Mouse (Mus musculus) hindbrain, embryonic 11.5 days (tissue): ENCODE data around the gene Alkbh4. TPM values are rescaled to one million over a fixed set of nuclear protein-coding genes. Genes with fewer than 3 reads are reported as not detected.

Source experiments
- ATAC-seq: fragments of 200-750 bp; cut with Nextera tagmentation; 2 replicates; pipeline ENCODE4 v1.8.0; 2017; ENCODE audit warnings: mild to moderate bottlenecking, moderate TSS enrichment, moderate library complexity; ENCODE audit not compliant: low FRiP score
- DNase-seq: peaks from one replicate; pipeline ENCODE4 v3.0.0-alpha.2; 2015; ENCODE audit warnings: low spot score
- H3K27ac ChIP-seq: fragments of 300-500 bp; sonication (generic); 2 replicates; pipeline ENCODE4 v1.5.1; 2014; ENCODE audit warnings: mild to moderate bottlenecking, low read depth, low read length
- H3K27me3 ChIP-seq: fragments of 300-500 bp; sonication (generic); 2 replicates; pipeline ENCODE4 v1.6.1; 2014; ENCODE audit warnings: mild to moderate bottlenecking, low read length, moderate library complexity, mixed read lengths; ENCODE audit not compliant: control insufficient read depth, insufficient read depth
- H3K36me3 ChIP-seq: fragments of 300-500 bp; sonication (generic); 2 replicates; pipeline ENCODE4 v1.6.1; 2014; ENCODE audit warnings: mild to moderate bottlenecking, low read length, moderate library complexity, mixed read lengths; ENCODE audit not compliant: control insufficient read depth, insufficient read depth
- H3K4me1 ChIP-seq: fragments of 300-500 bp; sonication (generic); replicated peaks from 2 replicates; pipeline ENCODE4 v1.6.1; 2014; ENCODE audit warnings: low read length, mixed read lengths; ENCODE audit not compliant: control insufficient read depth, insufficient read depth
- H3K4me2 ChIP-seq: fragments of 300-500 bp; sonication (generic); replicated peaks from 2 replicates; pipeline ENCODE4 v1.6.1; 2014; ENCODE audit warnings: mild to moderate bottlenecking, low read depth, low read length
- H3K4me3 ChIP-seq: fragments of 300-500 bp; sonication (generic); 2 replicates; pipeline ENCODE4 v1.5.1; 2014; ENCODE audit warnings: low read depth, low read length
- H3K9ac ChIP-seq: fragments of 300-500 bp; sonication (generic); 2 replicates; pipeline ENCODE4 v1.6.1; 2014; ENCODE audit warnings: low read depth, low read length
- H3K9me3 ChIP-seq: fragments of 300-500 bp; sonication (generic); 2 replicates; pipeline ENCODE4 v1.6.1; 2016; ENCODE audit warnings: low read length; ENCODE audit not compliant: control insufficient read depth
- WGBS: fragments of 180-500 bp; shearing (Covaris S2); extraction: QIAGEN DNeasy Blood & Tissue Kit; methylation state at CpG from one replicate; pipeline ENCODE4 v1.1.7; 2014; 5-methylcytosine and 5-hydroxymethylcytosine counted together
- polyA plus RNA-seq: library from polyadenylated mRNA; unstranded; fragments of >200 nt; fragmentation: Nextera tagmentation; extraction: Ambion mirVana; gene quantifications from 2 replicates; pipeline ENCODE4 v1.2.1, GENCODE M21; 2014

Gene Alkbh4
- polyA plus RNA-seq, 1 experiment from 2014 or later: 18.8 TPM

- no peaks in the 10 kb centered on the region for H3K9me3 ChIP-seq
- peak overlapping the region; percentile 34 for H3K4me3 ChIP-seq
- ATAC-seq (no peak), DNase-seq (peak; percentile 57)
- 15% methylated on average over 15 of the region's 15 CpGs for WGBS
- no peaks in the 10 kb centered on the region for H3K36me3 ChIP-seq
- H3K27ac ChIP-seq: peak overlapping the region; percentile 31; the same call in 1 of the 2 replicates
- H3K4me1 ChIP-seq: 0 out of 2 replicates have a peak, but pooled peaks cover 3% of the 10 kb centered on the region
- no peaks in the 10 kb centered on the region; the same call in 1 of the 2 replicates for H3K27me3 ChIP-seq
- H3K9ac ChIP-seq: peak overlapping the region; percentile 64
- peak overlapping the region; percentile 82 for H3K4me2 ChIP-seq
These were observed 33.9 kb downstream of the Alkbh4 start for GRCm38 (mm10) chr5:136169626-136170511.

- Histone ChIP-seq H3K36me3 (no peaks in the 10 kb centered on the region), H3K27me3 (no peaks in the 10 kb centered on the region; the same call in 1 of the 2 replicates), H3K9ac (peak within 1 kb of the TSS; percentile 64), H3K4me2 (peak within 1 kb of the TSS; percentile 82), H3K4me1 (0 out of 2 replicates have a peak, but pooled peaks cover 3% of the 10 kb centered on the region), H3K4me3 (peak within 1 kb of the TSS; percentile 34), H3K9me3 (no peaks in the 10 kb centered on the region), H3K27ac (peak within 1 kb of the TSS; percentile 31; the same call in 1 of the 2 replicates)
- peak; percentile 93 for ATAC-seq
- peak; percentile 90 for DNase-seq
- WGBS: 7% methylated on average over 45 of the region's 49 CpGs
These were observed 34.8 kb downstream of the Alkbh4 start, which contains the start of gene Orai2 for GRCm38 (mm10) chr5:136170512-136171362. Orai2 (minus strand) TSS chr5:136170713.

- WGBS: 43% methylated on average over 17 of the region's 17 CpGs
- DNase-seq (no peak), ATAC-seq (no peak)
- H3K4me3 ChIP-seq: peak overlapping the region; percentile 34
- H3K36me3 ChIP-seq: no peaks in the 10 kb centered on the region
- no peaks in the 10 kb centered on the region; the same call in 1 of the 2 replicates for H3K27me3 ChIP-seq
- peak overlapping the region; percentile 82 for H3K4me2 ChIP-seq
- 0 out of 2 replicates have a peak, but pooled peaks cover 3% of the 10 kb centered on the region for H3K4me1 ChIP-seq
- no peak overlapping the region; the same call in 1 of the 2 replicates for H3K9ac ChIP-seq
- H3K27ac ChIP-seq: no peak overlapping the region
- no peaks in the 10 kb centered on the region for H3K9me3 ChIP-seq
These were observed 35.7 kb downstream of the Alkbh4 start for GRCm38 (mm10) chr5:136171363-136172341.

GRCm38 (mm10) chr5:136172939-136173338 is 37.0 kb downstream of the Alkbh4 start:
- Histone ChIP-seq H3K4me2 (no peak overlapping the region), H3K4me1 (0 out of 2 replicates have a peak, but pooled peaks cover 3% of the 10 kb centered on the region), H3K9ac (no peak overlapping the region), H3K27ac (no peak overlapping the region), H3K27me3 (no peaks in the 10 kb centered on the region; the same call in 1 of the 2 replicates), H3K4me3 (no peak overlapping the region), H3K9me3 (no peaks in the 10 kb centered on the region), H3K36me3 (no peaks in the 10 kb centered on the region)
- no peak for ATAC-seq
- no peak for DNase-seq
- 74% methylated on average over 9 of the region's 9 CpGs for WGBS

- Histone ChIP-seq H3K4me2 (no peak overlapping the region), H3K27ac (no peak overlapping the region), H3K36me3 (no peaks in the 10 kb centered on the region), H3K4me1 (0 out of 2 replicates have a peak, but pooled peaks cover 3% of the 10 kb centered on the region), H3K9me3 (no peaks in the 10 kb centered on the region), H3K27me3 (no peaks in the 10 kb centered on the region; the same call in 1 of the 2 replicates), H3K4me3 (no peak overlapping the region), H3K9ac (no peak overlapping the region)
- DNase-seq (no peak), ATAC-seq (no peak)
- WGBS: 61% methylated on average over 9 of the region's 9 CpGs
These were observed 37.9 kb downstream of the Alkbh4 start for GRCm38 (mm10) chr5:136173606-136174463.

GRCm38 (mm10) chr5:136179594-136179993 is 43.6 kb downstream of the Alkbh4 start:
- Histone ChIP-seq H3K4me2 (no peak overlapping the region), H3K9me3 (no peaks in the 10 kb centered on the region), H3K27me3 (no peaks in the 10 kb centered on the region), H3K4me1 (no peaks in the 10 kb centered on the region), H3K36me3 (0 out of 2 replicates have a peak, but pooled peaks cover 4% of the 10 kb centered on the region), H3K27ac (no peak overlapping the region), H3K9ac (no peak overlapping the region), H3K4me3 (no peak overlapping the region)
- ATAC-seq (no peak), DNase-seq (no peak)
- 77% methylated on average over 5 of the region's 5 CpGs for WGBS

GRCm38 (mm10) chr5:136181197-136181596 is 45.3 kb downstream of the Alkbh4 start:
- DNase-seq: no peak
- H3K27me3 ChIP-seq: no peaks in the 10 kb centered on the region
- H3K36me3 ChIP-seq: 0 out of 2 replicates have a peak, but pooled peaks cover 4% of the 10 kb centered on the region
- no peaks in the 10 kb centered on the region for H3K4me1 ChIP-seq
- no peak for ATAC-seq
- H3K27ac ChIP-seq: no peak overlapping the region
- H3K9me3 ChIP-seq: no peaks in the 10 kb centered on the region
- no peak overlapping the region for H3K4me2 ChIP-seq
- WGBS: 91% methylated on average over 6 of the region's 6 CpGs
- no peak overlapping the region for H3K4me3 ChIP-seq
- H3K9ac ChIP-seq: no peak overlapping the region
